Mouse (Mus musculus) ovary, postnatal 36 days (tissue): ENCODE measurements around the gene Rere.

Experiments
- DNase-seq: peaks from one replicate; pipeline ENCODE4 v3.0.0; 2022; ENCODE audit warnings: low spot score, mixed read lengths

The Rere gene

GRCm38 (mm10) chr4:150433827-150434574 lies 152.6 kb downstream of the Rere start:
- no peak for DNase-seq

GRCm38 (mm10) chr4:150435590-150435989 lies 154.1 kb downstream of the Rere start:
- DNase-seq, result no peak

- no peak for DNase-seq
These were observed 157.2 kb downstream of the Rere start for GRCm38 (mm10) chr4:150438621-150439020.

- no peak for DNase-seq
These were observed 160.5 kb downstream of the Rere start for GRCm38 (mm10) chr4:150441931-150442330.

GRCm38 (mm10) chr4:150444068-150444467 lies 162.6 kb downstream of the Rere start:
- no peak for DNase-seq

- DNase-seq, result no peak
These were observed 165.2 kb downstream of the Rere start for GRCm38 (mm10) chr4:150446617-150447016.

GRCm38 (mm10) chr4:150447517-150447916 lies 166.1 kb downstream of the Rere start:
- DNase-seq, result no peak

- no peak for DNase-seq
These were observed 167.0 kb downstream of the Rere start for GRCm38 (mm10) chr4:150448433-150448832.

GRCm38 (mm10) chr4:150450081-150450691 lies 168.7 kb downstream of the Rere start:
- DNase-seq, result no peak

- no peak for DNase-seq
These were observed 170.9 kb downstream of the Rere start for GRCm38 (mm10) chr4:150452155-150452847.

- DNase-seq, result no peak
These were observed 173.3 kb downstream of the Rere start for GRCm38 (mm10) chr4:150454571-150455306.

- no peak for DNase-seq
These were observed 174.3 kb downstream of the Rere start for GRCm38 (mm10) chr4:150455750-150456149.

GRCm38 (mm10) chr4:150456452-150456851 lies 175.0 kb downstream of the Rere start:
- DNase-seq, result no peak

GRCm38 (mm10) chr4:150456886-150457285 lies 175.4 kb downstream of the Rere start:
- DNase-seq, result no peak

GRCm38 (mm10) chr4:150457353-150457752 lies 175.9 kb downstream of the Rere start:
- DNase-seq, result no peak

GRCm38 (mm10) chr4:150457771-150458170 lies 176.3 kb downstream of the Rere start:
- no peak for DNase-seq

- DNase-seq, result no peak
These were observed 177.8 kb downstream of the Rere start for GRCm38 (mm10) chr4:150459022-150459794.

GRCm38 (mm10) chr4:150460451-150460850 lies 179.0 kb downstream of the Rere start:
- DNase-seq, result no peak

- DNase-seq, result no peak
These were observed 179.6 kb downstream of the Rere start for GRCm38 (mm10) chr4:150461011-150461410.

- DNase-seq, result no peak
These were observed 180.2 kb downstream of the Rere start for GRCm38 (mm10) chr4:150461427-150462189.

GRCm38 (mm10) chr4:150462367-150462766 lies 180.9 kb downstream of the Rere start:
- DNase-seq, result peak; percentile 52
